Mouse (Mus musculus) intestine, embryonic 14.5 days (tissue): ENCODE measurements around the gene Tnfsf10. TPM values are rescaled to one million over a fixed set of nuclear protein-coding genes. Genes with fewer than 3 reads are reported as not detected.

Experiments used
- ATAC-seq: fragments of 200-750 bp; cut with Nextera tagmentation; replicated peaks from 2 replicates; pipeline ENCODE4 v1.8.0; 2017; ENCODE audit warnings: low read depth, moderate number of reproducible peaks, moderate TSS enrichment, moderate library complexity; ENCODE audit not compliant: low FRiP score, low TSS enrichment
- DNase-seq: peaks from one replicate; pipeline ENCODE4 v3.0.0-alpha.2; 2018; ENCODE audit warnings: low spot score
- H3K27ac ChIP-seq: fragments of 300-500 bp; sonication (generic); 2 replicates; pipeline ENCODE4 v1.5.1; 2014; ENCODE audit warnings: low read depth, mild to moderate bottlenecking, control low read depth
- H3K27me3 ChIP-seq: fragments of 300-500 bp; sonication (generic); replicated peaks from 2 replicates; pipeline ENCODE4 v1.6.1; 2014; ENCODE audit warnings: low read length, control low read depth; ENCODE audit not compliant: control insufficient read depth, insufficient read depth
- H3K36me3 ChIP-seq: fragments of 300-500 bp; sonication (generic); 2 replicates; pipeline ENCODE4 v1.6.1; 2014; ENCODE audit warnings: low read length, control low read depth; ENCODE audit not compliant: control insufficient read depth, insufficient read depth
- H3K4me1 ChIP-seq: fragments of 300-500 bp; sonication (generic); replicated peaks from 2 replicates; pipeline ENCODE4 v1.6.1; 2014; ENCODE audit warnings: low read length, control low read depth, mixed read lengths; ENCODE audit not compliant: control insufficient read depth, insufficient read depth
- H3K4me2 ChIP-seq: fragments of 300-500 bp; sonication (generic); 2 replicates; pipeline ENCODE4 v1.6.1; 2014; ENCODE audit warnings: low read length
- H3K4me3 ChIP-seq: fragments of 300-500 bp; sonication (generic); 2 replicates; pipeline ENCODE4 v1.5.1; 2014; ENCODE audit warnings: low read depth, low read length, control low read depth, mixed read lengths
- H3K9ac ChIP-seq: fragments of 300-500 bp; sonication (generic); 2 replicates; pipeline ENCODE4 v1.6.1; 2014; ENCODE audit warnings: mild to moderate bottlenecking, low read length
- H3K9me3 ChIP-seq: fragments of 300-500 bp; sonication (generic); 2 replicates; pipeline ENCODE4 v1.6.1; 2016; ENCODE audit warnings: low read length, control low read depth; ENCODE audit not compliant: control insufficient read depth
- WGBS: fragments of 180-500 bp; shearing (Covaris S2); extraction: QIAGEN DNeasy Blood & Tissue Kit; methylation state at CpG from one replicate; pipeline ENCODE4 v1.1.7; 2014; 5-methylcytosine and 5-hydroxymethylcytosine counted together
- polyA plus RNA-seq: library from polyadenylated mRNA; unstranded; fragments of >200 nt; fragmentation: Nextera tagmentation; extraction: Ambion mirVana; gene quantifications from 2 replicates; pipeline ENCODE4 v1.2.1, GENCODE M21; 2014

Gene Tnfsf10
- polyA plus RNA-seq, 1 experiment from 2014 or later: 0.41 TPM

DNA sequence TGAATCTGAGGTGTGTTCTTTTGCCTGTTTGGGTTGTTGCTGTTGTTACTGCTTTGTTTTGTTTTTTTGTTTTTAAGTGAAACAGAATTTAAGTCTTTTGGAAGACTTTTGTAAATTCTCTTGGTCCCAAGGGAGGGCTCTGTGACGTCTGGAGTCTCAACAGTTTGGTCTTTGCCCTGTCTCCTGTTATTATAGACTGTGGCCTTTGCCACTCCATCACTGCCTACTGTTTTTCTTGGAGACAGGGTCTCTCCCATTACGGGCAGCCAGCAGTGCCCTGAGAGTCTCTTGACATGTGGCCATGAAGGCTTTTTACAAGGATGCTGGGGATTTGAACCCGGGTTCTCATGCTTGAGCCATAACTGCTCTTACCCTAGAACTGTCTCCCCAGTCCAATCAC, 22.1 kb downstream of the Tnfsf10 start:
- ATAC-seq: no peak
- Histone ChIP-seq H3K9ac (no peak overlapping the region), H3K4me3 (no peak overlapping the region), H3K4me1 (no peaks in the 10 kb centered on the region), H3K27me3 (no peaks in the 10 kb centered on the region), H3K27ac (no peak overlapping the region), H3K4me2 (no peak overlapping the region), H3K36me3 (no peaks in the 10 kb centered on the region), H3K9me3 (no peaks in the 10 kb centered on the region)
- WGBS: 71% methylated on average over 3 of the region's 3 CpGs
- DNase-seq: no peak

DNA sequence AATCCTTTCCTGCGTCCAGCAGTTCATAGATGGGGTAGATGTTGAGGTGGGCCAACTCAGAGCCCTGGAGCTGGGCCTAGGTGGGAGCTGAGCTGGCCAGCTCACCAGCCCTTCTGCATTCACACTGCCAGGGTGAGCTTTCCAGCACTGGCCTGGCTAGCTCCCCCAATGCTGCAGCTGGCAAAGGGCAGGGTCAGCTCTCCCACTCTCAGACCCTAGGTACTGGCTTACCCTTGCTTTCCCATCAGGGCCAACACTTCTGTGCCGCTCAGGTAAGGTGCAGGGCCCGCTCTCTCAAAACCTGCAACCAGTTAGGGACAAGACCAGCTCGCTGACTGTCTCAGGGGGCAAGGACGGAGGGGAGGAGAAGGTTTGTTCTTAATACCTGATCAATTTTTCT, 23.9 kb downstream of the Tnfsf10 start:
- Histone ChIP-seq H3K4me1 (no peaks in the 10 kb centered on the region), H3K4me2 (no peak overlapping the region), H3K27me3 (no peaks in the 10 kb centered on the region), H3K9ac (no peak overlapping the region), H3K36me3 (no peaks in the 10 kb centered on the region), H3K4me3 (no peak overlapping the region), H3K27ac (no peak overlapping the region), H3K9me3 (no peaks in the 10 kb centered on the region)
- ATAC-seq (no peak), DNase-seq (no peak)
- WGBS: 88% methylated on average over 5 of the region's 5 CpGs

DNA sequence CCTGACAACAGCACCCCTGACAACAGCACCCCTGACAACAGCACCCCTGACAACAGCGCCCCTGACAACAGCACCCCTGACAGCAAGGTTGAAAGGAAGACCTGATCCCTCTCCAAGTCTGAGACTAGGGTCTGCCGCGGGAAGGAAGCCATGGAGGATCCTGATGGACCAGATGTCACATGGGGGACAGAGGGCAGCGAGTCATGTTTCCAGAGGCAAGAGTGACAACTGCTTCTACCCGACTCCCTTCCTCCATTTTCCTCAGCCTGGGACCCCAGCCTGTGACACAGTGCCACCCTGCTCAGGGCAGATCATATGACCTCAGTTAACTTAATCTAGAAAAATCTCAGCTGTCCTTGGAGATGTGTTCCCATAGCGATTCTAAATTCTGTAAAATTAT, 25.6 kb downstream of the Tnfsf10 start:
- WGBS: 65% methylated on average over 6 of the region's 6 CpGs
- Histone ChIP-seq H3K9me3 (no peaks in the 10 kb centered on the region), H3K4me2 (no peak overlapping the region), H3K36me3 (no peaks in the 10 kb centered on the region), H3K9ac (no peak overlapping the region), H3K27ac (no peak overlapping the region), H3K27me3 (no peaks in the 10 kb centered on the region), H3K4me1 (no peaks in the 10 kb centered on the region), H3K4me3 (no peak overlapping the region)
- ATAC-seq (no peak), DNase-seq (no peak)

- Histone ChIP-seq H3K9ac (no peak overlapping the region), H3K27ac (no peak overlapping the region), H3K4me2 (no peak overlapping the region), H3K36me3 (no peaks in the 10 kb centered on the region), H3K27me3 (no peaks in the 10 kb centered on the region), H3K9me3 (no peaks in the 10 kb centered on the region), H3K4me1 (no peaks in the 10 kb centered on the region), H3K4me3 (no peak overlapping the region)
- DNase-seq (no peak), ATAC-seq (no peak)
- 49% methylated on average over 6 of the region's 6 CpGs for WGBS
Measured at GRCm38 (mm10) chr3:27345526-27345925, 28.7 kb downstream of the Tnfsf10 start.

DNA sequence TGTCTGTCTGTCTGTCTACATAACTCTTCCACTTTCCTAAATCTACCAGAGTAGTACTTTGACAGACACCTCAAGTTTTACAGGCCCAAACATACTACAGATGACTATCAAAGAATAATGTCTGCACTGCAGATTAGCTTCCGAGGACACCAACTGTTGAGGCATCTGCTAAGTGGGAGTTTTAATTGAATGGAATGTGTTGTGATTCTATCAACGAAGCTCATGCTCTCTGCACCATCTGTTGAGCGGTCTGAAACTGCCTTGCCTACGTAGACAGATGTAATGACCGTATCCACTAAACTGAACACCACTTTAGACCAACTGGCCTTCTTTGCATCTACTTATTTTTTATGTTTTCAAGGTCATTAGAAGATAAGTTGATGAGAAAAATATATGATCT, 31.6 kb downstream of the Tnfsf10 start:
- Histone ChIP-seq H3K9me3 (no peaks in the 10 kb centered on the region), H3K4me3 (no peak overlapping the region), H3K27ac (no peak overlapping the region), H3K4me1 (no peaks in the 10 kb centered on the region), H3K4me2 (no peak overlapping the region), H3K9ac (no peak overlapping the region), H3K27me3 (no peaks in the 10 kb centered on the region), H3K36me3 (no peaks in the 10 kb centered on the region)
- ATAC-seq: no peak
- no peak for DNase-seq
- WGBS: 76% methylated on average over 5 of the region's 5 CpGs

DNA sequence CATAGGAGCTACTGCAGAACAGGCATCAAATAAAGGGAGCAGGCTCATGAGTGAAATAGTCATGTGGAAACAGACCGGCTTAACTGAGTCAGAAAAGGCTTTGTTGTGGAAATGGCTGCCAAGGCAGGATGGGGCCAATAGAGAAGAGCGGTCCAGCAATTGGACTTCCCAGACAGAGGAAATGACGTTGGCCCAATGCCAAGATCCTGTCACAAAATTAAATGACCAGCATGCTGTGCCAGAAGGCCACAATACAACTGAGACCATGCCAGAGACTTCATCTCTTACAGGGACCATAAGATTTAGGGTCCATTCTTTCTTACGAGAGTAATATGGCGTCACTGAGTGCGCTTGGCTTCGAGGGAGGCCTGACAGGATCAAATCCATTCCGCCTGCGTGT, 34.3 kb downstream of the Tnfsf10 start:
- 60% methylated on average over 9 of the region's 9 CpGs for WGBS
- no peak for DNase-seq

DNA sequence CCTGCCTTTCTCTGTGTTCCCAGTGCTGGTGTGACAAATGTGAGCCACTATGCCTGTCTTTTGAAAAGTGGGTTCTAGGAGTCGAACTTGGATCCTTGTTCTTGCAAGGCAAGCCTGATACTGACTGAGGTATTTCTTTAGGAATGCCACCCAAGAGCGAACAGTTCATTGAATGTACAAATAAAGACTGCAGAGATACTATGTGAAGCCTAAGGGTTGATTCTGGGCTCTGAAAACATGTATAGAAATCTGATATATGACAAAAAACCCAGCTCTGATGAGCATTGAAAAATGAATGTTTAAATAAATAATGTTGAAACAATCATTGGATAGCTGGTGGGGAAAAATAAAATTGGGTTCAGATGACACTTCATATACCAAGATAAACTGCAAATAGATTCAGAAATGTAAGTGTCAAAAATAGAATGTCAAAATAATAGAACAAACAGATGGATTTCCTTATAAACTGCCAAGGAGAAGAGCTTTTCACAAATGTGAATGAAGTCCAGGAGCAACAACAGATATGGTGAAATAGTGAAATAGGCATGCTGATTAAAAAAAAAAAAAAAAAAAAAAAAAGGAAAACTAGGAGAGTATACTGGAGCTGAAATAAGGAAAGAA, 42.4 kb downstream of the Tnfsf10 start:
- H3K9me3 ChIP-seq: no peaks in the 10 kb centered on the region
- no peaks in the 10 kb centered on the region for H3K27me3 ChIP-seq
- no peak overlapping the region for H3K9ac ChIP-seq
- no peaks in the 10 kb centered on the region for H3K36me3 ChIP-seq
- H3K27ac ChIP-seq: no peak overlapping the region
- 89% methylated on average over 2 of the region's 2 CpGs for WGBS
- no peak for ATAC-seq
- DNase-seq: no peak
- H3K4me1 ChIP-seq: no peaks in the 10 kb centered on the region
- no peak overlapping the region for H3K4me3 ChIP-seq
- no peak overlapping the region for H3K4me2 ChIP-seq

More for the DNA sequence above, 34.3 kb downstream of the Tnfsf10 start:
- H3K27me3 ChIP-seq: no peaks in the 10 kb centered on the region
- H3K9me3 ChIP-seq: no peaks in the 10 kb centered on the region
- ATAC-seq: 0 out of 2 replicates have a peak, but pooled peaks have one; percentile 23
- no peak overlapping the region for H3K9ac ChIP-seq
- H3K36me3 ChIP-seq: no peaks in the 10 kb centered on the region
- no peaks in the 10 kb centered on the region for H3K4me1 ChIP-seq
- no peak overlapping the region for H3K27ac ChIP-seq
- H3K4me2 ChIP-seq: no peak overlapping the region
- H3K4me3 ChIP-seq: no peak overlapping the region

- Histone ChIP-seq H3K9me3 (no peaks in the 10 kb centered on the region), H3K4me2 (no peak overlapping the region), H3K4me3 (no peak overlapping the region), H3K27ac (no peak overlapping the region), H3K27me3 (peaks cover 56% of the 10 kb centered on the region), H3K36me3 (no peaks in the 10 kb centered on the region), H3K4me1 (0 out of 2 replicates have a peak, but pooled peaks cover 3% of the 10 kb centered on the region), H3K9ac (no peak overlapping the region)
- DNase-seq (peak; percentile 91), ATAC-seq (no peak)
- 2% methylated on average over 10 of the region's 10 CpGs for WGBS
Measured at GRCm38 (mm10) chr3:27370125-27370524, 53.3 kb downstream of the Tnfsf10 start.

DNA sequence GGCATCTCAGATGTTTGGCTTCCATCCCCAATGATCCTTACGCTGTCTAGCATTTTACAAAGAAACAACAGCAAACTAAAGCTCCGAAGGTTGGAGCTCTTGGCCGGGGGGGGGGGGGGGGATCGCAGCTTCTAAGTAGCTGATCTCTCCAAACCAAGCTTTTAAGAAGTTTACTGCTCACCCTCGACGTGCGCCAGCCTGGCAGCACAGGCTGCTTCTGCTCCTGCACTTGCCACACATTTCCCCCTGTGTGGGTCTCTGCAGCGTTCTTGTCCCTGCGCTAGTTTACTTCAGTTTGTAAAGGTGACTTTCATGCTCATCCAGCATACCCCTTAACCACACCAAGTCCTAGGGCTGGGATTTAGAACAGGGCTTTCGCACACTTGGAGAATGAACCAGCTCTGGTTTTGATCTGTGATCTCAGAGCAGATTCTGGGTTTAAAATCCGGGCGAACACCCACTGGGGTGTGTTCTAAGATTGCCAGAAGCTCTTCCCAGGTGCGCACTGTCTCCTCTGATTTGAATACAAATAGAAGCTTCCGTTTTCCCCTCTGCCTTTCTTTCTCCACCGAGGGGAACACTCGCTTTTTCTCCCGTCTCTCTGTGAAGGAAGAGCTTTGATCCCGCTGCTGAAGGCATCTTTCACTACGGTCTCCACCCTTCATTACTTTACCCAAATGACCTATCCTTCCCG, 53.9 kb downstream of the Tnfsf10 start:
- H3K36me3 ChIP-seq: no peaks in the 10 kb centered on the region
- ATAC-seq (no peak), DNase-seq (no peak)
- 4% methylated on average over 20 of the region's 20 CpGs for WGBS
- H3K27ac ChIP-seq: no peak overlapping the region
- H3K27me3 ChIP-seq: peaks cover 58% of the 10 kb centered on the region
- H3K4me2 ChIP-seq: 0 out of 2 replicates have a peak overlapping the region, but pooled peaks have one; percentile 37
- no peak overlapping the region for H3K9ac ChIP-seq
- H3K4me3 ChIP-seq: no peak overlapping the region
- H3K9me3 ChIP-seq: no peaks in the 10 kb centered on the region
- 0 out of 2 replicates have a peak, but pooled peaks cover 3% of the 10 kb centered on the region for H3K4me1 ChIP-seq
